Mouse (Mus musculus) lung, adult 2 months (tissue): Measurements from ENCODE around the gene Sh2b2.

Source experiments
- CTCF ChIP-seq: fragments of 200-500 bp; IDR thresholded peaks from 2 replicates; pipeline ENCODE4 v1.5.1; 2011; ENCODE audit warnings: mild to moderate bottlenecking, low read length, control low read depth; ENCODE audit not compliant: insufficient read depth
- POLR2A ChIP-seq: fragments of 200-500 bp; IDR thresholded peaks from 2 replicates; pipeline ENCODE4 v1.6.1; 2011; ENCODE audit warnings: low read depth, mild to moderate bottlenecking, control low read depth, low read length, borderline replicate concordance; ENCODE audit errors: extremely low read depth

- TF ChIP-seq CTCF (no peak), POLR2A (no peak)
Measured at GRCm38 (mm10) chr5:136263342-136263741, 17.0 kb upstream of the Sh2b2 start.
